Mouse (Mus musculus) stomach, postnatal 0 days (tissue): ENCODE measurements at regions not wholly inside any gene's neighbourhood (a gene's known extent, or its start where the extent isn't known, plus 50 kb on each side); places are given as distances from the start of the nearest gene placed in this dataset.

ENCODE experiments used
- CTCF ChIP-seq: IDR thresholded peaks from 2 replicates; pipeline ENCODE4 v1.5.1; 2016; ENCODE audit warnings: antibody characterized with exemption, low read depth, mild to moderate bottlenecking, moderate library complexity
- EP300 ChIP-seq: optimal IDR thresholded peaks from 2 replicates; pipeline ENCODE3; 2016; ENCODE audit warnings: antibody characterized with exemption

DNA sequence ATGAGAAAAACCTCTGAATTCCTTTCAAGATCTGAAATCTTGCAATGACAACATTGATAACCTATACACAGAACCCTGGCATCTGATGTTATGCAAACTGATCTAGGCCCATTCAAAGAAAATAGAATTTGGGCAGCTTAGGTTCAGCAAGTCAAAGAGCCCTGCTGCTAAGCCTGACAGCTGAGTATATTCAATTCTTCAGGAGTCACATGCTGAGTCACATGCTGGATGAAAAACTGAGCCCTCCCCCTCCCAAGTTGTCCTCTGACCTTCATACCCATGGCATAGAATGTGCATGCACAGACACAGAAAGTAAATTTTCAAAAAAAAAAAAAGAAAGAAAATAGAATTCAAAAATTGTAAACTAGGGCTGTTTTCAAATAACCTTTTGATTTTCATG is 355.6 kb upstream of the Cited2 start:
- TF ChIP-seq EP300 = no peak
- TF ChIP-seq CTCF = no peak
